Mouse (Mus musculus) hindbrain, embryonic 16.5 days (tissue): ENCODE results near the gene Xkr7. TPM values are rescaled to one million over a fixed set of nuclear protein-coding genes. Genes with fewer than 3 reads are reported as not detected.

Experiments used
- ATAC-seq: fragments of 200-750 bp; cut with Nextera tagmentation; 2 replicates; pipeline ENCODE4 v1.8.0; 2017; ENCODE audit warnings: moderate TSS enrichment, moderate library complexity
- H3K27ac ChIP-seq: fragments of 300-500 bp; sonication (generic); 2 replicates; pipeline ENCODE4 v1.5.1; 2014; ENCODE audit warnings: low read depth, mild to moderate bottlenecking, control low read depth, low read length, moderate library complexity
- H3K27me3 ChIP-seq: fragments of 300-500 bp; sonication (generic); replicated peaks from 2 replicates; pipeline ENCODE4 v1.6.1; 2014; ENCODE audit warnings: low read length; ENCODE audit not compliant: control insufficient read depth, insufficient read depth
- H3K36me3 ChIP-seq: fragments of 300-500 bp; sonication (generic); 2 replicates; pipeline ENCODE4 v1.6.1; 2014; ENCODE audit warnings: mild to moderate bottlenecking, low read length, moderate library complexity, mixed read lengths; ENCODE audit not compliant: control insufficient read depth, insufficient read depth
- H3K4me1 ChIP-seq: fragments of 300-500 bp; sonication (generic); 2 replicates; pipeline ENCODE4 v1.6.1; 2014; ENCODE audit warnings: low read depth, low read length; ENCODE audit not compliant: control insufficient read depth, insufficient read depth
- H3K4me2 ChIP-seq: fragments of 300-500 bp; sonication (generic); 2 replicates; pipeline ENCODE4 v1.6.1; 2014; ENCODE audit warnings: mild to moderate bottlenecking, low read length, control low read depth, moderate library complexity
- H3K4me3 ChIP-seq: fragments of 300-500 bp; sonication (generic); 2 replicates; pipeline ENCODE4 v1.5.1; 2014; ENCODE audit warnings: mild to moderate bottlenecking, low read length, control low read depth, moderate library complexity
- H3K9ac ChIP-seq: fragments of 300-500 bp; sonication (generic); 2 replicates; pipeline ENCODE4 v1.6.1; 2014; ENCODE audit warnings: low read depth, mild to moderate bottlenecking, control low read depth, low read length, moderate library complexity
- H3K9me3 ChIP-seq: fragments of 300-500 bp; sonication (generic); 2 replicates; pipeline ENCODE4 v1.6.1; 2014; ENCODE audit warnings: mild to moderate bottlenecking, low read length, moderate library complexity; ENCODE audit not compliant: control insufficient read depth
- WGBS: fragments of 180-500 bp; shearing (Covaris S2); extraction: QIAGEN DNeasy Blood & Tissue Kit; methylation state at CpG from one replicate; pipeline ENCODE4 v1.1.7; 2014; 5-methylcytosine and 5-hydroxymethylcytosine counted together
- polyA plus RNA-seq: library from polyadenylated mRNA; unstranded; fragments of >200 nt; fragmentation: Nextera tagmentation; extraction: Ambion mirVana; gene quantifications from 2 replicates; pipeline ENCODE4 v1.2.1, GENCODE M21; 2015

Gene Xkr7
- polyA plus RNA-seq, 1 experiment from 2014 or later: 1.8 TPM

- H3K9me3 ChIP-seq: no peaks in the 10 kb centered on the region
- H3K9ac ChIP-seq: peak overlapping the region; percentile 88
- ATAC-seq: no peak
- WGBS: 91% methylated on average over 11 of the region's 11 CpGs
- H3K36me3 ChIP-seq: peaks cover 27% of the 10 kb centered on the region
- H3K4me3 ChIP-seq: peak overlapping the region; percentile 91
- no peak overlapping the region for H3K27ac ChIP-seq
- peak overlapping the region; percentile 88 for H3K4me2 ChIP-seq
- peaks cover 13% of the 10 kb centered on the region for H3K4me1 ChIP-seq
- no peaks in the 10 kb centered on the region for H3K27me3 ChIP-seq
These were observed 17.7 kb upstream of the Xkr7 start for GRCm38 (mm10) chr2:153013724-153014515.

GRCm38 (mm10) chr2:153014758-153015593 is 16.7 kb upstream of the Xkr7 start, which contains the start of gene Pdrg1:
TSS of gene Pdrg1 (minus strand) at chr2:153015427.
- Histone ChIP-seq H3K9ac (peak within 1 kb of the TSS; percentile 88), H3K4me2 (peak within 1 kb of the TSS; percentile 88), H3K4me1 (peaks cover 13% of the 10 kb centered on the region), H3K36me3 (peaks cover 18% of the 10 kb centered on the region), H3K27ac (peak within 1 kb of the TSS; percentile 58; the same call in 1 of the 2 replicates), H3K9me3 (no peaks in the 10 kb centered on the region), H3K27me3 (no peaks in the 10 kb centered on the region), H3K4me3 (peak within 1 kb of the TSS; percentile 91)
- ATAC-seq: peak; percentile 95
- WGBS: under 1% methylated on average over 53 of the region's 54 CpGs

GRCm38 (mm10) chr2:153015804-153016203 is 15.8 kb upstream of the Xkr7 start:
- Histone ChIP-seq H3K27me3 (no peaks in the 10 kb centered on the region), H3K4me3 (peak overlapping the region; percentile 91), H3K36me3 (peaks cover 13% of the 10 kb centered on the region), H3K27ac (peak overlapping the region; percentile 35; the same call in 1 of the 2 replicates), H3K4me2 (peak overlapping the region; percentile 49), H3K9ac (peak overlapping the region; percentile 46), H3K4me1 (peaks cover 13% of the 10 kb centered on the region), H3K9me3 (no peaks in the 10 kb centered on the region)
- 23% methylated on average over 8 of the region's 8 CpGs for WGBS
- ATAC-seq: 0 out of 2 replicates have a peak, but pooled peaks have one; percentile 21

GRCm38 (mm10) chr2:153016786-153017185 is 14.9 kb upstream of the Xkr7 start:
- no peak overlapping the region for H3K27ac ChIP-seq
- no peak for ATAC-seq
- H3K36me3 ChIP-seq: peaks cover 3% of the 10 kb centered on the region
- no peak overlapping the region for H3K4me2 ChIP-seq
- no peaks in the 10 kb centered on the region for H3K27me3 ChIP-seq
- WGBS: 49% methylated on average over 5 of the region's 5 CpGs
- no peak overlapping the region for H3K9ac ChIP-seq
- H3K4me3 ChIP-seq: no peak overlapping the region
- peaks cover 13% of the 10 kb centered on the region for H3K4me1 ChIP-seq
- H3K9me3 ChIP-seq: no peaks in the 10 kb centered on the region

GRCm38 (mm10) chr2:153019355-153019754 is 12.3 kb upstream of the Xkr7 start:
- no peak overlapping the region for H3K27ac ChIP-seq
- no peaks in the 10 kb centered on the region for H3K36me3 ChIP-seq
- 75% methylated on average over 3 of the region's 3 CpGs for whole genome bisulfite sequencing
- peaks cover 7% of the 10 kb centered on the region for H3K4me1 ChIP-seq
- H3K9ac ChIP-seq: no peak overlapping the region
- no peak overlapping the region for H3K4me2 ChIP-seq
- no peaks in the 10 kb centered on the region for H3K9me3 ChIP-seq
- no peaks in the 10 kb centered on the region for H3K27me3 ChIP-seq
- no peak overlapping the region for H3K4me3 ChIP-seq
- no peak for ATAC-seq

- no peak overlapping the region for H3K4me3 ChIP-seq
- no peaks in the 10 kb centered on the region for H3K27me3 ChIP-seq
- no peaks in the 10 kb centered on the region for H3K36me3 ChIP-seq
- no peaks in the 10 kb centered on the region for H3K4me1 ChIP-seq
- no peak overlapping the region for H3K4me2 ChIP-seq
- H3K9ac ChIP-seq: no peak overlapping the region
- no peaks in the 10 kb centered on the region for H3K9me3 ChIP-seq
- ATAC-seq: no peak
- H3K27ac ChIP-seq: no peak overlapping the region
- WGBS: 64% methylated on average over 3 of the region's 3 CpGs
These were observed 10.5 kb upstream of the Xkr7 start for GRCm38 (mm10) chr2:153021163-153021562.

- WGBS: 53% methylated on average over 4 of the region's 4 CpGs
- Histone ChIP-seq H3K9me3 (no peaks in the 10 kb centered on the region), H3K27me3 (no peaks in the 10 kb centered on the region), H3K27ac (no peak overlapping the region), H3K4me2 (no peak overlapping the region), H3K4me1 (no peaks in the 10 kb centered on the region), H3K4me3 (no peak overlapping the region), H3K36me3 (no peaks in the 10 kb centered on the region), H3K9ac (no peak overlapping the region)
- no peak for ATAC-seq
These were observed 8.8 kb upstream of the Xkr7 start for GRCm38 (mm10) chr2:153022855-153023254.

- Histone ChIP-seq H3K4me3 (no peak overlapping the region), H3K36me3 (no peaks in the 10 kb centered on the region), H3K27me3 (no peaks in the 10 kb centered on the region), H3K9ac (no peak overlapping the region), H3K4me2 (no peak overlapping the region), H3K4me1 (peaks cover 7% of the 10 kb centered on the region; the same call in 1 of the 2 replicates), H3K27ac (no peak overlapping the region), H3K9me3 (no peaks in the 10 kb centered on the region)
- 85% methylated on average over 7 of the region's 7 CpGs for WGBS
- ATAC-seq: no peak
These were observed 5.6 kb upstream of the Xkr7 start for GRCm38 (mm10) chr2:153026052-153026451.

GRCm38 (mm10) chr2:153027501-153027900 is 4.2 kb upstream of the Xkr7 start:
- Histone ChIP-seq H3K36me3 (no peaks in the 10 kb centered on the region), H3K4me1 (peaks cover 7% of the 10 kb centered on the region; the same call in 1 of the 2 replicates), H3K4me2 (no peak overlapping the region), H3K27me3 (no peaks in the 10 kb centered on the region), H3K9me3 (no peaks in the 10 kb centered on the region), H3K27ac (no peak overlapping the region), H3K9ac (no peak overlapping the region), H3K4me3 (no peak overlapping the region)
- ATAC-seq: no peak
- 62% methylated on average over 4 of the region's 4 CpGs for WGBS
